Mouse (Mus musculus) hindbrain, postnatal 0 days (tissue): ENCODE results near the gene Gng7. TPM values are rescaled to one million over a fixed set of nuclear protein-coding genes. Genes with fewer than 3 reads are reported as not detected.

Experiments
- ATAC-seq: fragments of 200-750 bp; cut with Nextera tagmentation; 2 replicates; pipeline ENCODE4 v1.8.0; 2017; ENCODE audit warnings: mild to moderate bottlenecking, moderate TSS enrichment, moderate library complexity
- DNase-seq: peaks from one replicate; pipeline ENCODE4 v3.0.0-alpha.2; 2015; ENCODE audit warnings: low spot score
- H3K27ac ChIP-seq: fragments of 300-500 bp; sonication (generic); 2 replicates; pipeline ENCODE4 v1.5.1; 2014; ENCODE audit warnings: mild to moderate bottlenecking
- H3K27me3 ChIP-seq: fragments of 300-500 bp; sonication (generic); 2 replicates; pipeline ENCODE4 v1.6.1; 2014; ENCODE audit warnings: low read length, mixed read lengths; ENCODE audit not compliant: insufficient read depth
- H3K36me3 ChIP-seq: fragments of 300-500 bp; sonication (generic); 2 replicates; pipeline ENCODE4 v1.6.1; 2014; ENCODE audit warnings: low read length, mixed read lengths; ENCODE audit not compliant: insufficient read depth
- H3K4me1 ChIP-seq: fragments of 300-500 bp; sonication (generic); 2 replicates; pipeline ENCODE4 v1.6.1; 2014; ENCODE audit warnings: antibody characterized with exemption, low read length, mixed read lengths; ENCODE audit not compliant: insufficient read depth
- H3K4me2 ChIP-seq: fragments of 300-500 bp; sonication (generic); 2 replicates; pipeline ENCODE4 v1.6.1; 2014; ENCODE audit warnings: low read depth, mild to moderate bottlenecking, low read length, moderate library complexity, mixed read lengths
- H3K4me3 ChIP-seq: fragments of 300-500 bp; sonication (generic); 2 replicates; pipeline ENCODE4 v1.5.1; 2014; ENCODE audit warnings: low read length
- H3K9ac ChIP-seq: fragments of 300-500 bp; sonication (generic); replicated peaks from 2 replicates; pipeline ENCODE4 v1.6.1; 2014; ENCODE audit warnings: mild to moderate bottlenecking, low read length, moderate library complexity, mixed read lengths
- H3K9me3 ChIP-seq: fragments of 300-500 bp; sonication (generic); 2 replicates; pipeline ENCODE4 v1.6.1; 2016; ENCODE audit warnings: low read length, mixed read lengths
- CTCF ChIP-seq: IDR thresholded peaks from 2 replicates; pipeline ENCODE4 v1.5.1; 2016; ENCODE audit warnings: antibody characterized with exemption, control low read depth, low read depth
- WGBS: fragments of 180-500 bp; shearing (Covaris S2); extraction: QIAGEN DNeasy Blood & Tissue Kit; methylation state at CpG from one replicate; pipeline ENCODE4 v1.1.7; 2014; 5-methylcytosine and 5-hydroxymethylcytosine counted together
- polyA plus RNA-seq: library from polyadenylated mRNA; unstranded; fragments of >200 nt; fragmentation: Nextera tagmentation; extraction: Ambion mirVana; gene quantifications from 2 replicates; pipeline ENCODE4 v1.2.1, GENCODE M21; 2015
- total RNA-seq: library from RNA; depleted of rRNA; stranded (reverse); fragments of >200 nt; gene quantifications from 2 replicates; pipeline ENCODE4 v1.2.3, GENCODE M21; 2014

The Gng7 gene
- total and polyA plus RNA-seq, 2 experiments from 2014 or later = 22.1 to 27.2 TPM

GRCm38 (mm10) chr10:80932700-80933420 is 81.9 kb downstream of the Gng7 start:
- DNase-seq (no peak), ATAC-seq (no peak)
- no peak overlapping the region for H3K27ac ChIP-seq
- no peak overlapping the region for H3K9ac ChIP-seq
- H3K4me3 ChIP-seq = peak overlapping the region; percentile 12
- 3% methylated on average over 17 of the region's 17 CpGs for WGBS
- TF ChIP-seq CTCF = no peak
- no peaks in the 10 kb centered on the region for H3K9me3 ChIP-seq
- H3K4me1 ChIP-seq = peaks cover 30% of the 10 kb centered on the region
- peak overlapping the region; percentile 93 for H3K4me2 ChIP-seq
- H3K36me3 ChIP-seq = no peaks in the 10 kb centered on the region
- H3K27me3 ChIP-seq = peaks cover 11% of the 10 kb centered on the region; the same call in 1 of the 2 replicates

- no peak for TF ChIP-seq CTCF
- WGBS = 3% methylated on average over 20 of the region's 20 CpGs
- Histone ChIP-seq H3K36me3 (no peaks in the 10 kb centered on the region), H3K27ac (no peak overlapping the region), H3K9me3 (no peaks in the 10 kb centered on the region), H3K27me3 (peaks cover 11% of the 10 kb centered on the region; the same call in 1 of the 2 replicates), H3K4me3 (peak overlapping the region; percentile 12), H3K4me2 (peak overlapping the region; percentile 93), H3K9ac (no peak overlapping the region), H3K4me1 (peaks cover 23% of the 10 kb centered on the region)
- DNase-seq (peak; percentile 58), ATAC-seq (no peak)
Measured at GRCm38 (mm10) chr10:80932206-80932605, 82.5 kb downstream of the Gng7 start.

GRCm38 (mm10) chr10:80931695-80932094 is 83.0 kb downstream of the Gng7 start:
- Histone ChIP-seq H3K4me1 (peaks cover 21% of the 10 kb centered on the region), H3K27me3 (peaks cover 11% of the 10 kb centered on the region; the same call in 1 of the 2 replicates), H3K27ac (no peak overlapping the region), H3K9ac (no peak overlapping the region), H3K9me3 (no peaks in the 10 kb centered on the region), H3K36me3 (no peaks in the 10 kb centered on the region), H3K4me3 (0 out of 2 replicates have a peak overlapping the region, but pooled peaks have one; percentile 12), H3K4me2 (peak overlapping the region; percentile 93)
- under 1% methylated on average over 26 of the region's 26 CpGs for WGBS
- ATAC-seq (no peak), DNase-seq (no peak)
- TF ChIP-seq CTCF = no peak

GRCm38 (mm10) chr10:80931153-80931671 is 83.5 kb downstream of the Gng7 start:
- peak; percentile 57 for DNase-seq
- Histone ChIP-seq H3K4me2 (peak overlapping the region; percentile 93), H3K9ac (peak overlapping the region; percentile 59), H3K4me1 (peaks cover 18% of the 10 kb centered on the region), H3K27ac (no peak overlapping the region), H3K4me3 (peak overlapping the region; percentile 53), H3K9me3 (no peaks in the 10 kb centered on the region), H3K36me3 (no peaks in the 10 kb centered on the region), H3K27me3 (peaks cover 11% of the 10 kb centered on the region; the same call in 1 of the 2 replicates)
- no peak for ATAC-seq
- whole genome bisulfite sequencing = 2% methylated on average over 13 of the region's 14 CpGs
- TF ChIP-seq CTCF = no peak

GRCm38 (mm10) chr10:80930361-80931152 is 84.2 kb downstream of the Gng7 start:
- TF ChIP-seq CTCF = no peak
- Histone ChIP-seq H3K27ac (no peak overlapping the region), H3K4me3 (peak overlapping the region; percentile 53), H3K4me1 (peaks cover 14% of the 10 kb centered on the region), H3K4me2 (peak overlapping the region; percentile 93), H3K36me3 (no peaks in the 10 kb centered on the region), H3K9ac (peak overlapping the region; percentile 59), H3K27me3 (peaks cover 11% of the 10 kb centered on the region; the same call in 1 of the 2 replicates), H3K9me3 (no peaks in the 10 kb centered on the region)
- DNase-seq (peak; percentile 8), ATAC-seq (no peak)
- under 1% methylated on average over 45 of the region's 45 CpGs for WGBS

- H3K9ac ChIP-seq = peak within 1 kb of the TSS; percentile 59
- peaks cover 11% of the 10 kb centered on the region; the same call in 1 of the 2 replicates for H3K27me3 ChIP-seq
- H3K9me3 ChIP-seq = no peaks in the 10 kb centered on the region
- H3K36me3 ChIP-seq = no peaks in the 10 kb centered on the region
- peak within 1 kb of the TSS; percentile 53 for H3K4me3 ChIP-seq
- H3K27ac ChIP-seq = peak within 1 kb of the TSS; percentile 65
- peak within 1 kb of the TSS; percentile 93 for H3K4me2 ChIP-seq
- DNase-seq (peak; percentile 99), ATAC-seq (peak; percentile 95)
- H3K4me1 ChIP-seq = peaks cover 14% of the 10 kb centered on the region
- no peak for TF ChIP-seq CTCF
- WGBS = under 1% methylated on average over 56 of the region's 56 CpGs
Measured at GRCm38 (mm10) chr10:80929299-80930226, 85.2 kb downstream of the Gng7 start, which contains the start of gene Gadd45b. Gene Gadd45b (plus strand): TSS chr10:80930073.
